Comparison of ENCODE assay signal across 11 mouse cellular contexts in the genomic region with DNA sequence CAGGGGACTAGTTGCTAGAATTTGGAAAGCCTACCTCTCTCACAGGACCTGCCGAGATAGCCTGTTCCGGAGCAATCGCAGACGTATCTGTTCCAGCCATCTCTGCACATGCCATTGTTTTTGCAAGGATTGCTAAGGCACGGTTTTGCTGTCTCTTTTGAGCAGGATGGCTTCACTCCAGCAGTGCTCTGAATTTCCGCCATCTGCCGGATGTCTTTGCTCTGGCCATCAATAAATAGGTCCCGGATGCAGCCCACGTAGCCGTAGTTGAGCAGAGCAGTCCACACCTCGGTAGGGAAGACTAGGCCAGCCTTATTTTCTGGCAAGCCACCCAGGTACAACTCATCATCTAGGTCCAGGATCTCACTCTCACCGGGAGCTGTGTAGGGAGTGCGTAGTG.
DNase-seq lines count a peak whose midpoint lies in the region; ATAC-seq and TF ChIP-seq lines count a peak whose summit lies in the region.
"Had no signal": no experiment of that assay in that cellular context is flagged by ENCODE, and none has a peak within 500 bp of the region (broad histone marks: within the 10 kb centered on the region; RNA-seq: fewer than 3 reads in every experiment).

No protein-coding gene starts in this region.

- intact Hi-C loops in heart, adult 2 months (cut with DNase I) = no loop called here
- intact Hi-C loops in left cerebral cortex, postnatal 14 days (cut with DNase I) = loop anchor here (10.0 kb wide), 2 partner anchors 175 to 455 kb away; no protein-coding TSS in a partner anchor

- no peak overlapping the region for H3K4me2 ChIP-seq in heart, embryonic 12.5 days
- no peak overlapping the region for H3K4me2 ChIP-seq in hindbrain, embryonic 12.5 days (replicated peaks)
- H3K4me2 ChIP-seq: midbrain, embryonic 12.5 days had no signal

- no peak overlapping the region for H3K9ac ChIP-seq in heart, adult 2 months (ENCODE audit: low read depth, low read length)
- no peak overlapping the region for H3K9ac ChIP-seq in heart, embryonic 12.5 days
- H3K9ac ChIP-seq in hindbrain, embryonic 12.5 days = no peak overlapping the region
- H3K9ac ChIP-seq: midbrain, embryonic 12.5 days had no signal

- 39% methylated on average over 13 of the region's 13 CpGs for WGBS in heart, adult 2 months
- WGBS in heart, embryonic 12.5 days = 63% methylated on average over 13 of the region's 13 CpGs
- 75% methylated on average over 13 of the region's 13 CpGs for WGBS in hindbrain, embryonic 12.5 days

- H3K79me2 ChIP-seq in heart, adult 2 months (replicated peaks; ENCODE audit: control insufficient read depth, insufficient read depth, low read length) = no peaks in the 10 kb centered on the region

- TF ChIP-seq POLR2A in heart, adult 2 months (IDR thresholded peaks at IDR 0.05; ENCODE audit: insufficient read depth, low read depth, low read length) = no peak

- no peak; the same call in 1 of the 2 replicates for ATAC-seq in heart, embryonic 12.5 days (ENCODE audit: insufficient number of reproducible peaks, low FRiP score)
- ATAC-seq in cerebellum, adult (ENCODE audit: insufficient number of reproducible peaks, low FRiP score, low TSS enrichment) = peak; percentile 86
- no peak for ATAC-seq in hindbrain, embryonic 12.5 days (ENCODE audit: low FRiP score)

- peak; percentile 10 to 19 for DNase-seq in heart, adult 2 months
- DNase-seq in left cerebral cortex, postnatal 14 days (ENCODE audit: low spot score in 2 of 2) = peak; percentile 46 to 72
- no peak for DNase-seq in urinary bladder, postnatal 36 days (ENCODE audit: low spot score in 2 of 2)
- no peak for DNase-seq in yolk sac, embryonic 10.5 days (ENCODE audit: low spot score)
- DNase-seq in adrenal gland, postnatal 14 days = no peak

- H3K27me3 ChIP-seq in heart, adult 2 months (ENCODE audit: control insufficient read depth, insufficient read depth, low read length) = no peaks in the 10 kb centered on the region
- H3K27me3 ChIP-seq in heart, embryonic 12.5 days (replicated peaks) = no peaks in the 10 kb centered on the region
- no peaks in the 10 kb centered on the region for H3K27me3 ChIP-seq in hindbrain, embryonic 12.5 days
- H3K27me3 ChIP-seq: CH12.LX; midbrain, embryonic 12.5 days had no signal

- H3K27ac ChIP-seq in heart, adult 2 months = no peak overlapping the region
- no peak overlapping the region for H3K27ac ChIP-seq in heart, embryonic 12.5 days (ENCODE audit: poor library complexity, severe bottlenecking)
- peak overlapping the region; percentile 35; the same call in 1 of the 2 replicates for H3K27ac ChIP-seq in hindbrain, embryonic 12.5 days
- H3K27ac ChIP-seq: forebrain, embryonic 10.5 days; midbrain, embryonic 12.5 days had no signal

- H3K4me1 ChIP-seq in heart, adult 2 months (ENCODE audit: control insufficient read depth, insufficient read depth, low read length) = no peaks in the 10 kb centered on the region
- H3K4me1 ChIP-seq in heart, embryonic 12.5 days (replicated peaks) = no peaks in the 10 kb centered on the region
- H3K4me1 ChIP-seq in hindbrain, embryonic 12.5 days = peaks cover 2% of the 10 kb centered on the region; the same call in 1 of the 2 replicates

- H3K9me3 ChIP-seq in heart, embryonic 12.5 days (replicated peaks) = no peaks in the 10 kb centered on the region
- no peaks in the 10 kb centered on the region for H3K9me3 ChIP-seq in hindbrain, embryonic 12.5 days (replicated peaks)
- H3K9me3 ChIP-seq: forebrain, embryonic 10.5 days; midbrain, embryonic 12.5 days had no signal

- no peak overlapping the region for H3K4me3 ChIP-seq in heart, adult 2 months
- no peak overlapping the region for H3K4me3 ChIP-seq in heart, embryonic 12.5 days
- no peak overlapping the region for H3K4me3 ChIP-seq in hindbrain, embryonic 12.5 days
- H3K4me3 ChIP-seq: forebrain, embryonic 10.5 days; midbrain, embryonic 12.5 days had no signal

- TF ChIP-seq CTCF in heart, adult 2 months (IDR thresholded peaks at IDR 0.05) = no peak

- no peak for TF ChIP-seq EP300 in heart, adult 2 months (IDR thresholded peaks at IDR 0.05; ENCODE audit: insufficient read depth, low read depth, low read length)

- no peaks in the 10 kb centered on the region for H3K36me3 ChIP-seq in heart, adult 2 months (ENCODE audit: control insufficient read depth, insufficient read depth, low read length)
- H3K36me3 ChIP-seq in heart, embryonic 12.5 days = no peaks in the 10 kb centered on the region
- no peaks in the 10 kb centered on the region for H3K36me3 ChIP-seq in hindbrain, embryonic 12.5 days
- H3K36me3 ChIP-seq: forebrain, embryonic 10.5 days; midbrain, embryonic 12.5 days had no signal

Comparison
In these comparisons a context has a peak if more than half of its experiments do, and no peak if none do; other contexts are left out.
1. DNase-seq: peak in heart, adult 2 months (2 of 2) and left cerebral cortex, postnatal 14 days (2 of 2); none in urinary bladder, postnatal 36 days (0 of 2), yolk sac, embryonic 10.5 days (single experiment) and adrenal gland, postnatal 14 days (single experiment).